Mouse (Mus musculus): ENCODE results near the gene Dvl1. TPM values are rescaled to one million over a fixed set of nuclear protein-coding genes. Genes with fewer than 3 reads are reported as not detected.

The Dvl1 gene
- total and polyA plus RNA-seq, 3 experiments: 23.9 to 55.1 (median 25.8) TPM

- no peaks in the 10 kb centered on the region for H3K27me3 ChIP-seq (replicated peaks)
- no peak for TF ChIP-seq JUND (conservative IDR thresholded peaks at IDR 0.05; ENCODE audit: low read depth, low read length)
- TF ChIP-seq CHD2 (IDR thresholded peaks at IDR 0.05; ENCODE audit: low read length): peak; percentile 81
- peak; percentile 87; the same call in 1 of the 2 replicates for TF ChIP-seq NELFE (IDR thresholded peaks at IDR 0.05; ENCODE audit: low read depth, low read length)
- TF ChIP-seq CTCF (conservative IDR thresholded peaks at IDR 0.05 in 1 of 2, IDR thresholded peaks at IDR 0.05 in 1 of 2; ENCODE audit: low read depth in 2 of 2, low read length in 2 of 2): peak in 1 of 2 experiments; percentile 94; a peak in 3 of 4 replicates
- TF ChIP-seq SIN3A (IDR thresholded peaks at IDR 0.05; ENCODE audit: low read length): peak; percentile 98
- peak; percentile 51; the same call in 1 of the 2 replicates for TF ChIP-seq ZNF384 (IDR thresholded peaks at IDR 0.05; ENCODE audit: low read depth, low read length)
- TF ChIP-seq RCOR1 (conservative IDR thresholded peaks at IDR 0.05; ENCODE audit: low read depth, low read length): peak; percentile 72; the same call in 1 of the 2 replicates
- peak; percentile 71 for TF ChIP-seq MAZ (IDR thresholded peaks at IDR 0.05; ENCODE audit: low read depth, low read length)
- peak; percentile 49 for TF ChIP-seq NRF1 (IDR thresholded peaks at IDR 0.05; ENCODE audit: low read depth, low read length)
- TF ChIP-seq USF1 (IDR thresholded peaks at IDR 0.05; ENCODE audit: low read depth, low read length): no peak; the same call in 1 of the 2 replicates
- TF ChIP-seq POLR2A (IDR thresholded peaks at IDR 0.05; ENCODE audit: low read depth, low read length): peak; percentile 90
- TF ChIP-seq ETS1 (conservative IDR thresholded peaks at IDR 0.05; ENCODE audit: low read depth, low read length): peak; percentile 23; the same call in 1 of the 2 replicates
- TF ChIP-seq ELF1 (IDR thresholded peaks at IDR 0.05; ENCODE audit: low read depth, low read length): peak; percentile 96
- TF ChIP-seq CHD1 (IDR thresholded peaks at IDR 0.05; ENCODE audit: low read depth, low read length): no peak; the same call in 1 of the 2 replicates
- peak; percentile 95 for TF ChIP-seq HCFC1 (IDR thresholded peaks at IDR 0.05; ENCODE audit: low read depth, low read length)
- TF ChIP-seq IRF4 (IDR thresholded peaks at IDR 0.05; ENCODE audit: low read depth, low read length): peak; percentile 89
- no peak for TF ChIP-seq ZC3H11A (IDR thresholded peaks at IDR 0.05; ENCODE audit: low read depth, low read length)
- peak; percentile 66 for TF ChIP-seq SMC3 (IDR thresholded peaks at IDR 0.05; ENCODE audit: low read depth, low read length)
- peak; percentile 82 for TF ChIP-seq MAX (IDR thresholded peaks at IDR 0.05; ENCODE audit: low read length)
- peak; percentile 88 for TF ChIP-seq ZMIZ1 (IDR thresholded peaks at IDR 0.05; ENCODE audit: low read depth, low read length)
- TF ChIP-seq TCF12 (IDR thresholded peaks at IDR 0.05; ENCODE audit: low read depth, low read length): peak; percentile 95
- TF ChIP-seq PAX5 (IDR thresholded peaks at IDR 0.05; ENCODE audit: low read length): no peak
- TF ChIP-seq MAFK (IDR thresholded peaks at IDR 0.05; ENCODE audit: insufficient replicate concordance, low read length): no peak
- TF ChIP-seq MXI1 (IDR thresholded peaks at IDR 0.05; ENCODE audit: low read depth, low read length): peak; percentile 88
- peak; percentile 89; the same call in 1 of the 2 replicates for TF ChIP-seq KAT2A (IDR thresholded peaks at IDR 0.05; ENCODE audit: insufficient replicate concordance, low read length)
- peak; percentile 90 for TF ChIP-seq POLR2AphosphoS2 (IDR thresholded peaks at IDR 0.05; ENCODE audit: low read depth, low read length)
- peak; percentile 57; the same call in 1 of the 2 replicates for TF ChIP-seq GABPA (IDR thresholded peaks at IDR 0.05; ENCODE audit: insufficient replicate concordance, low read depth, low read length)
- TF ChIP-seq JUN (IDR thresholded peaks at IDR 0.05; ENCODE audit: insufficient read depth, low read depth, low read length): no peak
- no peak for TF ChIP-seq UBTF (IDR thresholded peaks at IDR 0.05; ENCODE audit: low read depth, low read length)
- TF ChIP-seq ZKSCAN1 (IDR thresholded peaks at IDR 0.05; ENCODE audit: borderline replicate concordance, low read depth, low read length): no peak
- peak; percentile 67; the same call in 1 of the 2 replicates for TF ChIP-seq BHLHE40 (IDR thresholded peaks at IDR 0.05; ENCODE audit: low read depth, low read length)
- no peak for TF ChIP-seq USF2 (conservative IDR thresholded peaks at IDR 0.05; ENCODE audit: low read depth, low read length)
- peak; percentile 55; the same call in 1 of the 2 replicates for TF ChIP-seq TBP (conservative IDR thresholded peaks at IDR 0.05; ENCODE audit: low read depth, low read length)
- TF ChIP-seq E2F4 (IDR thresholded peaks at IDR 0.05; ENCODE audit: insufficient replicate concordance, low read depth, low read length): no peak
- peak; percentile 86 for TF ChIP-seq MEF2A (IDR thresholded peaks at IDR 0.05; ENCODE audit: borderline replicate concordance, low read depth, low read length)
- peak; percentile 70 for TF ChIP-seq MYC (IDR thresholded peaks at IDR 0.05; ENCODE audit: low read depth, low read length)
- peak; percentile 2 for TF ChIP-seq RAD21 (IDR thresholded peaks at IDR 0.05; ENCODE audit: low read depth, low read length)
- no peak; the same call in 1 of the 2 replicates for TF ChIP-seq EP300 (IDR thresholded peaks at IDR 0.05; ENCODE audit: low read length)
- peak within 1 kb of the TSS; percentile 83 for H3K9ac ChIP-seq (ENCODE audit: insufficient read depth, low read depth)
- in situ Hi-C loops (cut with MboI; ENCODE audit: low pct_ligation_motif_present, low pct_unique_long_range_greater_than_20kb, low sequenced_read_pairs) (loop anchor here (10.0 kb wide), 1 partner anchor 114 kb away; the partner anchor contains the start of gene Ube2j2), dilution Hi-C loops (cut with MboI; ENCODE audit: extremely low pct_ligation_motif_present, extremely low pct_unique_long_range_greater_than_20kb, low sequenced_read_pairs) (no loop called here)
- H3K4me3 ChIP-seq (replicated peaks in 1 of 3; ENCODE audit: low read depth in 2 of 3, low read length in 2 of 3, poor library complexity in 1 of 3): peak within 1 kb of the TSS; percentile 80 to 90 (median 88)
- H3K4me2 ChIP-seq (ENCODE audit: insufficient read depth, low read depth, poor library complexity, severe bottlenecking): peak within 1 kb of the TSS; percentile 52
- peak; percentile 96 for DNase-seq (ENCODE audit: extremely low read depth)
- peak within 1 kb of the TSS; percentile 48 for H3K27ac ChIP-seq (ENCODE audit: insufficient read depth, low read depth)
- peaks cover 7 to 29% of the 10 kb centered on the region in 2 experiments for H3K4me1 ChIP-seq (ENCODE audit: control insufficient read depth in 1 of 2, insufficient read depth in 2 of 2)
- peaks cover 20% of the 10 kb centered on the region for H3K79me2 ChIP-seq (replicated peaks; ENCODE audit: control insufficient read depth, extremely low read depth, insufficient read depth, poor library complexity, severe bottlenecking)
- H3K9me3 ChIP-seq (replicated peaks; ENCODE audit: low read length): no peaks in the 10 kb centered on the region
- peaks cover 9 to 56% of the 10 kb centered on the region in 2 experiments for H3K36me3 ChIP-seq (replicated peaks in 1 of 2; ENCODE audit: control insufficient read depth in 1 of 2, insufficient read depth in 1 of 2, low read length in 1 of 2)
Observed at GRCm38 (mm10) chr4:155831205-155831766, 15.9 kb upstream of the Dvl1 start, which contains the start of gene Aurkaip1. Aurkaip1 (plus strand) TSS chr4:155831272.

Data from CH12.LX (cell line).